Mouse (Mus musculus): ENCODE data around the gene Fcnb.

The Fcnb gene

DNA sequence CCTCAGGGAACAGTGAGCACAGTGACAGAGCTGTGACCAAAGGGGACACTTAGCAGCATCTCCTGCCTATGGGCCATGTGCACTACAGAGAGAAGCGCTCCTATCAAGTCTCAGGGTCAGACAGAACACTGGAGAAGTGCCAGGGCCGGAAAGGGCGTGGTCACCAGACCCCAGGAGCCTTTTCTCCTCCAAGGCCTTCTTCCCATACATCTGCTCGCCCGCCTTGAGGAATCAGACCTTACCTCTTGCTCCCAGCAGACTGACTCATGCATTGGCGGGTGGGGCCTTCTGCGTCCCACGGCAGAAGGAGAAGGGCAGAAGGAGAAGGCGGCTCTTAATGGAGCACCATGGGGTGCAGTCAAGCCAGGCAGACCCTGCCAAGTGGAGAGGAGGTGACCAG, 52.8 kb downstream of the Fcnb start:
- no peak for DNase-seq (ENCODE audit: low spot score)
